In genomic region chr7:137121243-137121858, GRCm38 (mm10) we compare ENCODE assay signal across 11 mouse cellular contexts.
A peak's percentile ranks its signal among the peaks of the same experiment; 100 is the strongest.
DNase-seq lines count a peak whose midpoint lies in the region; ATAC-seq lines count a peak whose summit lies in the region.
"Had no signal": no experiment of that assay in that cellular context is flagged by ENCODE, and none has a peak within 500 bp of the region (broad histone marks: within the 10 kb centered on the region; RNA-seq: fewer than 3 reads in every experiment).

No protein-coding gene starts in this region.

- peak; percentile 39 for DNase-seq in cerebellum, adult 8-10 months
- DNase-seq in gastrocnemius, postnatal 25 days: peak; percentile 16
- peak; percentile 28 for DNase-seq in midbrain, embryonic 14.5 days
- no peak for DNase-seq in urinary bladder, postnatal 25 days (ENCODE audit: low spot score)
- no peak for DNase-seq in thymus, postnatal 0 days (ENCODE audit: low spot score)
- no peak for DNase-seq in layer of hippocampus, adult 9-10 months (ENCODE audit: low spot score)
- DNase-seq: adrenal gland, adult 2 months; lung, adult 18-20 months had no signal

- peak overlapping the region; percentile 71 for H3K27ac ChIP-seq in hindbrain, embryonic 13.5 days
- H3K27ac ChIP-seq in hindbrain, embryonic 12.5 days: no peak overlapping the region
- peak overlapping the region; percentile 45; the same call in 1 of the 2 replicates for H3K27ac ChIP-seq in midbrain, embryonic 14.5 days (replicated peaks; ENCODE audit: low read depth, low read length)
- H3K27ac ChIP-seq: embryonic facial prominence, embryonic 13.5 days had no signal

- ATAC-seq in hindbrain, embryonic 13.5 days (ENCODE audit: low FRiP score): peak; percentile 57; the same call in 1 of the 2 replicates
- no peak for ATAC-seq in hindbrain, embryonic 12.5 days (ENCODE audit: low FRiP score)
- ATAC-seq in midbrain, embryonic 14.5 days (ENCODE audit: low FRiP score, low TSS enrichment): no peak

- H3K4me1 ChIP-seq in hindbrain, embryonic 13.5 days (replicated peaks): peaks cover 26% of the 10 kb centered on the region
- H3K4me1 ChIP-seq in hindbrain, embryonic 12.5 days: peaks cover 9% of the 10 kb centered on the region
- peaks cover 9% of the 10 kb centered on the region for H3K4me1 ChIP-seq in midbrain, embryonic 14.5 days (ENCODE audit: control insufficient read depth, insufficient read depth, low read length)

- H3K9ac ChIP-seq in hindbrain, embryonic 13.5 days: no peak overlapping the region
- H3K9ac ChIP-seq in hindbrain, embryonic 12.5 days: no peak overlapping the region
- no peak overlapping the region for H3K9ac ChIP-seq in midbrain, embryonic 14.5 days (replicated peaks; ENCODE audit: low read length)
- H3K9ac ChIP-seq: embryonic facial prominence, embryonic 13.5 days had no signal

- H3K4me2 ChIP-seq in hindbrain, embryonic 13.5 days: no peak overlapping the region
- H3K4me2 ChIP-seq in hindbrain, embryonic 12.5 days (replicated peaks): no peak overlapping the region
- H3K4me2 ChIP-seq in midbrain, embryonic 14.5 days (ENCODE audit: low read length): no peak overlapping the region
- H3K4me2 ChIP-seq: embryonic facial prominence, embryonic 13.5 days had no signal

- no peak overlapping the region for H3K4me3 ChIP-seq in hindbrain, embryonic 13.5 days
- H3K4me3 ChIP-seq in hindbrain, embryonic 12.5 days: no peak overlapping the region
- no peak overlapping the region for H3K4me3 ChIP-seq in midbrain, embryonic 14.5 days (replicated peaks; ENCODE audit: low read depth, low read length)
- H3K4me3 ChIP-seq: embryonic facial prominence, embryonic 13.5 days had no signal

- H3K9me3 ChIP-seq in hindbrain, embryonic 13.5 days: no peaks in the 10 kb centered on the region
- H3K9me3 ChIP-seq in hindbrain, embryonic 12.5 days (replicated peaks): no peaks in the 10 kb centered on the region
- H3K9me3 ChIP-seq in midbrain, embryonic 14.5 days (ENCODE audit: control insufficient read depth, low read length): no peaks in the 10 kb centered on the region
- H3K9me3 ChIP-seq: embryonic facial prominence, embryonic 13.5 days had no signal

- H3K36me3 ChIP-seq in hindbrain, embryonic 13.5 days: no peaks in the 10 kb centered on the region
- no peaks in the 10 kb centered on the region for H3K36me3 ChIP-seq in hindbrain, embryonic 12.5 days
- H3K36me3 ChIP-seq in midbrain, embryonic 14.5 days (ENCODE audit: control insufficient read depth, insufficient read depth, low read length): no peaks in the 10 kb centered on the region
- H3K36me3 ChIP-seq: embryonic facial prominence, embryonic 13.5 days had no signal

- H3K27me3 ChIP-seq in hindbrain, embryonic 13.5 days: no peaks in the 10 kb centered on the region
- no peaks in the 10 kb centered on the region for H3K27me3 ChIP-seq in hindbrain, embryonic 12.5 days
- H3K27me3 ChIP-seq in midbrain, embryonic 14.5 days (ENCODE audit: control insufficient read depth, insufficient read depth, low read length): no peaks in the 10 kb centered on the region
- H3K27me3 ChIP-seq: embryonic facial prominence, embryonic 13.5 days had no signal

- 68% methylated on average over 16 of the region's 16 CpGs for WGBS in hindbrain, embryonic 13.5 days
- 70% methylated on average over 16 of the region's 16 CpGs for WGBS in hindbrain, embryonic 12.5 days
- WGBS in midbrain, embryonic 14.5 days: 71% methylated on average over 16 of the region's 16 CpGs

Comparison
In these comparisons a context has a peak if more than half of its experiments do, and no peak if none do; other contexts are left out.
1. DNase-seq: peak in cerebellum, adult 8-10 months (single experiment), gastrocnemius, postnatal 25 days (single experiment) and midbrain, embryonic 14.5 days (single experiment); none in urinary bladder, postnatal 25 days (single experiment), thymus, postnatal 0 days (single experiment) and layer of hippocampus, adult 9-10 months (single experiment).